Mouse (Mus musculus) intestine, postnatal 0 days (tissue): Measurements from ENCODE around the gene Xpo5. TPM values are rescaled to one million over a fixed set of nuclear protein-coding genes. Genes with fewer than 3 reads are reported as not detected.

Experiments
- ATAC-seq: fragments of 200-750 bp; cut with Nextera tagmentation; 2 replicates; pipeline ENCODE4 v1.8.0; 2017; ENCODE audit warnings: mild to moderate bottlenecking, moderate TSS enrichment, moderate library complexity
- H3K27ac ChIP-seq: fragments of 300-500 bp; sonication (generic); 2 replicates; pipeline ENCODE4 v1.5.1; 2014; ENCODE audit warnings: mild to moderate bottlenecking, low read depth, low read length, moderate library complexity
- H3K27me3 ChIP-seq: fragments of 300-500 bp; sonication (generic); replicated peaks from 2 replicates; pipeline ENCODE4 v1.6.1; 2014; ENCODE audit warnings: low read length, mixed read lengths; ENCODE audit not compliant: control insufficient read depth, insufficient read depth
- H3K36me3 ChIP-seq: fragments of 300-500 bp; sonication (generic); 2 replicates; pipeline ENCODE4 v1.6.1; 2014; ENCODE audit warnings: mild to moderate bottlenecking, moderate library complexity; ENCODE audit not compliant: control insufficient read depth, insufficient read depth
- H3K4me1 ChIP-seq: fragments of 300-500 bp; sonication (generic); replicated peaks from 2 replicates; pipeline ENCODE4 v1.6.1; 2014; ENCODE audit warnings: antibody characterized with exemption, low read length, mixed read lengths; ENCODE audit not compliant: control insufficient read depth, insufficient read depth
- H3K4me2 ChIP-seq: fragments of 300-500 bp; sonication (generic); replicated peaks from 2 replicates; pipeline ENCODE4 v1.6.1; 2014; ENCODE audit warnings: low read depth, mild to moderate bottlenecking, moderate library complexity
- H3K4me3 ChIP-seq: fragments of 300-500 bp; sonication (generic); 2 replicates; pipeline ENCODE4 v1.5.1; 2014; ENCODE audit warnings: low read depth, low read length
- H3K9ac ChIP-seq: fragments of 300-500 bp; sonication (generic); 2 replicates; pipeline ENCODE4 v1.6.1; 2014; ENCODE audit warnings: mild to moderate bottlenecking, low read depth, low read length
- H3K9me3 ChIP-seq: fragments of 300-500 bp; sonication (generic); 2 replicates; pipeline ENCODE4 v1.6.1; 2016; ENCODE audit warnings: mixed run types; ENCODE audit not compliant: control insufficient read depth
- CTCF ChIP-seq: sonication (generic); IDR thresholded peaks from 2 replicates; pipeline ENCODE4 v1.5.1; 2016; ENCODE audit warnings: low read depth, mild to moderate bottlenecking, control low read depth, antibody characterized with exemption, moderate library complexity
- WGBS: fragments of 180-500 bp; shearing (Covaris S2); extraction: QIAGEN DNeasy Blood & Tissue Kit; methylation state at CpG from one replicate; pipeline ENCODE4 v1.1.7; 2014; 5-methylcytosine and 5-hydroxymethylcytosine counted together
- polyA plus RNA-seq: library from polyadenylated mRNA; unstranded; fragments of >200 nt; fragmentation: Nextera tagmentation; extraction: Ambion mirVana; gene quantifications from 2 replicates; pipeline ENCODE4 v1.2.1, GENCODE M21; 2015

The Xpo5 gene
- polyA plus RNA-seq, 1 experiment from 2014 or later, result 8.2 TPM

- no peaks in the 10 kb centered on the region for H3K4me1 ChIP-seq
- H3K4me2 ChIP-seq, result no peak overlapping the region
- no peak for TF ChIP-seq CTCF
- H3K9ac ChIP-seq, result no peak overlapping the region
- peaks cover 76% of the 10 kb centered on the region for H3K36me3 ChIP-seq
- 89% methylated on average over 17 of the region's 17 CpGs for WGBS
- ATAC-seq, result no peak
- H3K9me3 ChIP-seq, result no peaks in the 10 kb centered on the region
- H3K4me3 ChIP-seq, result no peak overlapping the region
- peaks cover 6% of the 10 kb centered on the region for H3K27me3 ChIP-seq
- no peak overlapping the region for H3K27ac ChIP-seq
These were observed 57.1 kb downstream of the Xpo5 start for GRCm38 (mm10) chr17:46259675-46260074.

DNA sequence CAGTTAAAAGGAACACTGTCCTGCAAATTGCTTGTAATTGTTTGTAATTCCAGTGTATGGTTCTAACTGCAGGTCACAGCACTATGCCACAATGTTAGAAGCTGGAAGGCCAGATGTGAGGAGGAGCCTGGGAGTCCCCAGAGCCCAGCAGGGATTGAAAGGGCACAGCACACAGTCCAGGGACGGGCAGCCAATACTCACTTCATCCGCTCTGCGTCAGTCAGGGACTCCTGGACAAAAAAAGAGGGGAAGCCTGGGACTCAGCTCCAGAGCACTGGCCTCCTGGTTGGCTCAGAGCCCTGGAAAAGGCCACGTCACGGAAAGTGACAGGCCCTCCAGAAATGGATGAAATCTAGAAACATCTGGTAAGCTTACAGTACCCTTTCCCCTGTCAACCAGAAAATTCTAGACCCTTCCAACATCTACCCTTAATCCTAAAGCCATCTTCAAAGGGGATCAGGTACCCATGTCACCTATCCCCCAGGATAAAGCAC is 59.7 kb downstream of the Xpo5 start:
- H3K36me3 ChIP-seq, result peaks cover 93% of the 10 kb centered on the region
- H3K27me3 ChIP-seq, result no peaks in the 10 kb centered on the region
- ATAC-seq, result no peak
- TF ChIP-seq CTCF, result no peak
- no peak overlapping the region for H3K27ac ChIP-seq
- 93% methylated on average over 5 of the region's 5 CpGs for WGBS
- peaks cover 9% of the 10 kb centered on the region for H3K4me1 ChIP-seq
- no peak overlapping the region for H3K4me2 ChIP-seq
- no peak overlapping the region for H3K4me3 ChIP-seq
- no peak overlapping the region for H3K9ac ChIP-seq
- no peaks in the 10 kb centered on the region for H3K9me3 ChIP-seq

DNA sequence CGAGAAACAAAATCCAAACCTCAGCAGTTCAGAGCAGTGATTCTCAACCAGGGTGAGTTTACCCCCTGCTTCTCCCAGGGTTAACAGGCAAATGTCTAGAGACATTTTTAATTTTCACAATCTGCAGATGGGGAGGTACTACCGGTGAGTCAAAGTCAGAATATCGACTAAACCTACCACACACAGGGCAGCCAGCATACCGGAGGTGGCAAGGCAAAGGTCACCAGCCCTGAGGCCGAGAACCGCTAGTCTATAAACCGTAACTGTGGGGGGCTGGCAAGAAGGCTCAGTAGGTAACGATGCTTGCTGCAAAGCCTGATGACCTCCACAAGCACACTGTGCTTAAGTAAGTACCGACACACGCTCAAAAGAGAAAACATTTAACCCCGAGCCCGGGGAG is 62.9 kb downstream of the Xpo5 start:
- no peaks in the 10 kb centered on the region for H3K27me3 ChIP-seq
- H3K27ac ChIP-seq, result no peak overlapping the region
- WGBS, result 87% methylated on average over 12 of the region's 12 CpGs
- no peak overlapping the region for H3K4me2 ChIP-seq
- no peaks in the 10 kb centered on the region for H3K9me3 ChIP-seq
- no peak for ATAC-seq
- TF ChIP-seq CTCF, result no peak
- H3K9ac ChIP-seq, result no peak overlapping the region
- H3K36me3 ChIP-seq, result peaks cover 69% of the 10 kb centered on the region
- no peak overlapping the region for H3K4me3 ChIP-seq
- H3K4me1 ChIP-seq, result peaks cover 9% of the 10 kb centered on the region

- no peaks in the 10 kb centered on the region for H3K27me3 ChIP-seq
- TF ChIP-seq CTCF, result peak; percentile 93
- H3K36me3 ChIP-seq, result peaks cover 68% of the 10 kb centered on the region
- 27% methylated on average over 14 of the region's 14 CpGs for WGBS
- H3K4me3 ChIP-seq, result no peak overlapping the region
- H3K4me1 ChIP-seq, result peaks cover 9% of the 10 kb centered on the region
- H3K9ac ChIP-seq, result no peak overlapping the region
- H3K4me2 ChIP-seq, result no peak overlapping the region
- no peak for ATAC-seq
- H3K27ac ChIP-seq, result peak overlapping the region; percentile 81; the same call in 1 of the 2 replicates
- no peaks in the 10 kb centered on the region for H3K9me3 ChIP-seq
These were observed 63.5 kb downstream of the Xpo5 start for GRCm38 (mm10) chr17:46265918-46266618.

DNA sequence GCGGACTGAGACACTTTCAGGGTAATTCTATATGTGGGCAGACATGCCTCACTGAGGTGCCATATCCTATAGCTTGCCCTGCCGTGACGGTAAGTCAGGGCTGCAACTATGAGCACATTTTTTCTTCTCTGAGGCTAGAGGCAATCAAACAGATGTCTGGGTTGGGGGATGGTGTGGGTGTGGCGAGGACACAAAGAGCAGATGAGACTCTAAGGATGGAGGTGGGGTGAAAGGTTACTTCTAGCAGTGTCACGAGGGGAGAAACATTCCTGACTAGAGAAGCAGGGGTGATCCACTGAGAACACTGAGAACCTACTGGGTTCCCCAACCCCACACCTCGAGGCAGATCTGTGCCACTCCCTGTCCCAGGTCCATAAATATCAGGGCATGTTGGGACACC is 64.4 kb downstream of the Xpo5 start:
- Histone ChIP-seq H3K4me1 (peaks cover 9% of the 10 kb centered on the region), H3K4me2 (peak overlapping the region; percentile 60; the same call in 1 of the 2 replicates), H3K9me3 (no peaks in the 10 kb centered on the region), H3K9ac (peak overlapping the region; percentile 37; the same call in 1 of the 2 replicates), H3K27me3 (no peaks in the 10 kb centered on the region), H3K27ac (peak overlapping the region; percentile 81), H3K4me3 (no peak overlapping the region), H3K36me3 (peaks cover 68% of the 10 kb centered on the region)
- ATAC-seq, result peak; percentile 17
- 45% methylated on average over 6 of the region's 6 CpGs for WGBS
- TF ChIP-seq CTCF, result no peak

GRCm38 (mm10) chr17:46267511-46267910 is 64.9 kb downstream of the Xpo5 start:
- peak overlapping the region; percentile 27; the same call in 1 of the 2 replicates for H3K9ac ChIP-seq
- H3K27ac ChIP-seq, result peak overlapping the region; percentile 81
- no peaks in the 10 kb centered on the region for H3K9me3 ChIP-seq
- no peak for TF ChIP-seq CTCF
- peaks cover 9% of the 10 kb centered on the region for H3K4me1 ChIP-seq
- peak overlapping the region; percentile 60 for H3K4me2 ChIP-seq
- peaks cover 62% of the 10 kb centered on the region for H3K36me3 ChIP-seq
- ATAC-seq, result 0 out of 2 replicates have a peak, but pooled peaks have one; percentile 8
- H3K27me3 ChIP-seq, result no peaks in the 10 kb centered on the region
- 60% methylated on average over 7 of the region's 7 CpGs for WGBS
- no peak overlapping the region for H3K4me3 ChIP-seq
